In the genomic region with DNA sequence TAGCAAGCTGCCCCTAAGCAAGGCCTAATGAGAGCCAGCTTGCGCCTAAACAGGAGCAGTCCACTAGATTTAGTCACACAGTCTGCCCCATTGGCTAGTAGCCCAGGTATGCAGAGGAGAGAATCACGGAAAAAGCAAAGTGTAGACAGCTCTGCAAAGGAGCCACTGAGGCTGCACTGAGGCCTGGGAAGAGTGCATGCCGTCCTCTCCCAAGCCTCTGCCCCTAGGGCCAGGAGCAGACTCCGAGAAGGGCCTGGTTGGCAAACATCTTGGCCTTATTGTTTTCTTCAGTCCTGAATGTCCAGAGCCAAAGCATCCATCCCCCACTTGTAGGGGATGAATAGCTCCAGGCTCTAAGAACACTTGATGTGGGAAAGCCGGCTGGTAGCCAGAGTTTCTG, we compare ENCODE assay signal across 14 mouse cellular contexts. TPM values are rescaled to one million over a fixed set of nuclear protein-coding genes. Genes with fewer than 3 reads are reported as not detected.
DNase-seq lines count a peak whose midpoint lies in the region; ATAC-seq lines count a peak whose summit lies in the region.
"Had no signal": no experiment of that assay in that cellular context is flagged by ENCODE, and none has a peak within 500 bp of the region (broad histone marks: within the 10 kb centered on the region; RNA-seq: fewer than 3 reads in every experiment).

No protein-coding gene starts in this region.

- H3K9ac ChIP-seq in heart, embryonic 13.5 days: peak overlapping the region; percentile 47
- H3K9ac ChIP-seq in neural tube, embryonic 15.5 days (replicated peaks): no peak overlapping the region
- peak overlapping the region; percentile 11; the same call in 1 of the 2 replicates for H3K9ac ChIP-seq in embryonic facial prominence, embryonic 13.5 days
- H3K9ac ChIP-seq: liver, embryonic 14.5 days; neural tube, embryonic 12.5 days; stomach, embryonic 15.5 days had no signal

- WGBS in heart, embryonic 13.5 days: 79% methylated on average over 5 of the region's 5 CpGs
- WGBS in neural tube, embryonic 15.5 days: 85% methylated on average over 5 of the region's 5 CpGs
- 74% methylated on average over 5 of the region's 5 CpGs for WGBS in embryonic facial prominence, embryonic 13.5 days

- DNase-seq in heart, postnatal 14 days: no peak
- DNase-seq in neural tube, embryonic 10.5 days (ENCODE audit: extremely low spot score, low spot score): no peak
- peak; percentile 36 to 74 for DNase-seq in left cerebral cortex, postnatal 14 days (ENCODE audit: low spot score in 2 of 2)
- DNase-seq in kidney, adult 18-20 months: no peak
- no peak for DNase-seq in gastrocnemius, postnatal 14 days
- DNase-seq: kidney, adult 8-10 months had no signal

- no peak for ATAC-seq in heart, embryonic 13.5 days (ENCODE audit: extremely low read depth, insufficient number of reproducible peaks, low FRiP score, low TSS enrichment)
- ATAC-seq in neural tube, embryonic 15.5 days (ENCODE audit: low FRiP score): no peak
- no peak for ATAC-seq in embryonic facial prominence, embryonic 13.5 days (ENCODE audit: insufficient number of reproducible peaks, insufficient read depth, low FRiP score, low TSS enrichment, low read depth)

- H3K4me3 ChIP-seq in heart, embryonic 13.5 days: no peak overlapping the region
- H3K4me3 ChIP-seq in neural tube, embryonic 15.5 days (replicated peaks): no peak overlapping the region
- no peak overlapping the region for H3K4me3 ChIP-seq in embryonic facial prominence, embryonic 13.5 days
- H3K4me3 ChIP-seq: neural tube, embryonic 12.5 days; stomach, embryonic 15.5 days had no signal

- peaks cover 27% of the 10 kb centered on the region for H3K36me3 ChIP-seq in heart, embryonic 13.5 days
- H3K36me3 ChIP-seq in neural tube, embryonic 15.5 days: peaks cover 3% of the 10 kb centered on the region; the same call in 1 of the 2 replicates
- peaks cover 33% of the 10 kb centered on the region for H3K36me3 ChIP-seq in embryonic facial prominence, embryonic 13.5 days
- H3K36me3 ChIP-seq: stomach, embryonic 15.5 days had no signal

- H3K27ac ChIP-seq in heart, embryonic 13.5 days (replicated peaks): no peak overlapping the region
- H3K27ac ChIP-seq in neural tube, embryonic 15.5 days (replicated peaks): peak overlapping the region; percentile 37
- 0 out of 2 replicates have a peak overlapping the region, but pooled peaks have one; percentile 6 for H3K27ac ChIP-seq in embryonic facial prominence, embryonic 13.5 days
- H3K27ac ChIP-seq: liver, embryonic 14.5 days; neural tube, embryonic 12.5 days; stomach, embryonic 15.5 days had no signal

- no peak overlapping the region for H3K4me2 ChIP-seq in heart, embryonic 13.5 days
- H3K4me2 ChIP-seq in neural tube, embryonic 15.5 days: no peak overlapping the region
- no peak overlapping the region for H3K4me2 ChIP-seq in embryonic facial prominence, embryonic 13.5 days
- H3K4me2 ChIP-seq: neural tube, embryonic 12.5 days; stomach, embryonic 15.5 days had no signal

- no peaks in the 10 kb centered on the region for H3K9me3 ChIP-seq in heart, embryonic 13.5 days
- H3K9me3 ChIP-seq in neural tube, embryonic 15.5 days (replicated peaks): no peaks in the 10 kb centered on the region
- no peaks in the 10 kb centered on the region for H3K9me3 ChIP-seq in embryonic facial prominence, embryonic 13.5 days
- H3K9me3 ChIP-seq: neural tube, embryonic 12.5 days; stomach, embryonic 15.5 days had no signal

- H3K4me1 ChIP-seq in heart, embryonic 13.5 days: peaks cover 37% of the 10 kb centered on the region
- peaks cover 58% of the 10 kb centered on the region for H3K4me1 ChIP-seq in neural tube, embryonic 15.5 days
- peaks cover 14% of the 10 kb centered on the region for H3K4me1 ChIP-seq in embryonic facial prominence, embryonic 13.5 days

- no peaks in the 10 kb centered on the region for H3K27me3 ChIP-seq in heart, embryonic 13.5 days (replicated peaks)
- H3K27me3 ChIP-seq in neural tube, embryonic 15.5 days (replicated peaks): no peaks in the 10 kb centered on the region
- no peaks in the 10 kb centered on the region for H3K27me3 ChIP-seq in embryonic facial prominence, embryonic 13.5 days
- H3K27me3 ChIP-seq: neural tube, embryonic 12.5 days; stomach, embryonic 15.5 days had no signal

- intact Hi-C loops in heart, postnatal 14 days (cut with DNase I): no loop called here
- intact Hi-C loops in left cerebral cortex, postnatal 14 days (cut with DNase I): no loop called here
- intact Hi-C loops in gastrocnemius, postnatal 14 days (cut with DNase I; ENCODE audit: low total_unique reads): no loop called here

RNA-seq across cellular contexts. Expression of gene Kctd5, which starts 5.0 kb away (rescaled TPM):
- polyA plus RNA-seq in heart, embryonic 13.5 days (2015; fragmentation: Nextera tagmentation; extraction: Ambion mirVana): 39.9 and 40.8 TPM in 2 replicates
- 10 to 100 TPM; 14.4 to 14.6 TPM for total RNA-seq in heart, postnatal 14 days (2021)
- 75.9 and 77.4 TPM in 2 replicates for polyA plus RNA-seq in neural tube, embryonic 15.5 days (2015; fragmentation: Nextera tagmentation; extraction: Ambion mirVana)
- 69.1 and 78.9 TPM in 2 replicates for polyA plus RNA-seq in embryonic facial prominence, embryonic 13.5 days (2015; fragmentation: Nextera tagmentation; extraction: Ambion mirVana)
- total RNA-seq in left cerebral cortex, postnatal 14 days (2021): 10 to 100 TPM; 37.6 to 48.3 TPM
- 10 to 100 TPM; 12.3 to 13.6 TPM for total RNA-seq in gastrocnemius, postnatal 14 days (2021)

RNA-seq across cellular contexts. Expression of gene Prss27, which starts 30.3 kb away (rescaled TPM):
- polyA plus RNA-seq in heart, embryonic 13.5 days (2015; fragmentation: Nextera tagmentation; extraction: Ambion mirVana): 0.34 and 0.35 TPM in 2 replicates
- not detected for total RNA-seq in heart, postnatal 14 days (2021)
- 0.19 and 0.28 TPM in 2 replicates for polyA plus RNA-seq in neural tube, embryonic 15.5 days (2015; fragmentation: Nextera tagmentation; extraction: Ambion mirVana)
- polyA plus RNA-seq in embryonic facial prominence, embryonic 13.5 days (2015; fragmentation: Nextera tagmentation; extraction: Ambion mirVana): 0.28 and 0.38 TPM in 2 replicates
- total RNA-seq in left cerebral cortex, postnatal 14 days (2021): not detected
- total RNA-seq in gastrocnemius, postnatal 14 days (2021): not detected
- total RNA-seq: gastrocnemius, adult 18-20 months; left cerebral cortex, postnatal 10 days had no signal
- polyA plus RNA-seq: liver, embryonic 14.5 days had no signal

Comparison
In these comparisons a context has a peak if more than half of its experiments do, and no peak if none do; other contexts are left out.
1. DNase-seq: peak in left cerebral cortex, postnatal 14 days (2 of 2); none in heart, postnatal 14 days (0 of 2), neural tube, embryonic 10.5 days (single experiment), kidney, adult 18-20 months (single experiment) and gastrocnemius, postnatal 14 days (single experiment).